Mouse (Mus musculus) left cerebral cortex, adult 8-10 months (tissue): ENCODE data around the gene Dlg4. TPM values are rescaled to one million over a fixed set of nuclear protein-coding genes. Genes with fewer than 3 reads are reported as not detected.

ENCODE experiments used
- DNase-seq, 2 experiments: peaks; one replicate each; pipeline ENCODE4 v3.0.0; 2022; ENCODE audit warnings: low spot score in 2 of 2
- total RNA-seq, 4 experiments: library from RNA; stranded (reverse); gene quantifications; 2 replicates each; pipeline ENCODE4 v1.2.4; 2022

The Dlg4 gene
- total RNA-seq, 4 experiments from 2014 or later: 721 to 849 (median 797) TPM

- DNase-seq: no peak
Measured at GRCm38 (mm10) chr11:70019495-70020021, 2.8 kb downstream of the Dlg4 start.

- no peak for DNase-seq
Measured at GRCm38 (mm10) chr11:70020022-70020631, 3.4 kb downstream of the Dlg4 start.

- DNase-seq: peak; percentile 55 to 80
Measured at GRCm38 (mm10) chr11:70020731-70021263, 4.1 kb downstream of the Dlg4 start.

GRCm38 (mm10) chr11:70021264-70022132, 4.8 kb downstream of the Dlg4 start:
- peak; percentile 91 to 98 for DNase-seq

- no peak for DNase-seq
Measured at GRCm38 (mm10) chr11:70023481-70024150, 6.9 kb downstream of the Dlg4 start.

GRCm38 (mm10) chr11:70024151-70024514, 7.4 kb downstream of the Dlg4 start:
- no peak for DNase-seq

GRCm38 (mm10) chr11:70026689-70027088, 9.9 kb downstream of the Dlg4 start:
- no peak for DNase-seq

- DNase-seq: no peak
Measured at GRCm38 (mm10) chr11:70027397-70027796, 10.7 kb downstream of the Dlg4 start.

GRCm38 (mm10) chr11:70028401-70029129, 11.8 kb downstream of the Dlg4 start:
- no peak for DNase-seq

GRCm38 (mm10) chr11:70029130-70029801, 12.5 kb downstream of the Dlg4 start:
- peak; percentile 57 to 96 for DNase-seq

- no peak for DNase-seq
Measured at GRCm38 (mm10) chr11:70029829-70030550, 13.2 kb downstream of the Dlg4 start.

GRCm38 (mm10) chr11:70030651-70031320, 14.0 kb downstream of the Dlg4 start:
- DNase-seq: no peak

- no peak for DNase-seq
Measured at GRCm38 (mm10) chr11:70031321-70031670, 14.6 kb downstream of the Dlg4 start.

- no peak for DNase-seq
Measured at GRCm38 (mm10) chr11:70038174-70038573, 21.4 kb downstream of the Dlg4 start.

GRCm38 (mm10) chr11:70039631-70040030, 22.9 kb downstream of the Dlg4 start:
- no peak for DNase-seq

- DNase-seq: no peak
Measured at GRCm38 (mm10) chr11:70040184-70040583, 23.4 kb downstream of the Dlg4 start.

GRCm38 (mm10) chr11:70042309-70043085, 25.8 kb downstream of the Dlg4 start:
- no peak for DNase-seq

GRCm38 (mm10) chr11:70043665-70044064, 26.9 kb downstream of the Dlg4 start:
- DNase-seq: no peak

GRCm38 (mm10) chr11:70045435-70045834, 28.7 kb downstream of the Dlg4 start:
- DNase-seq: no peak
